Mouse (Mus musculus) cerebellum, adult 9-10 months (tissue): Measurements from ENCODE around the gene Syde2.

Source experiments
- DNase-seq: peaks from one replicate; pipeline ENCODE4 v3.0.0; 2022

Syde2 gene

DNA sequence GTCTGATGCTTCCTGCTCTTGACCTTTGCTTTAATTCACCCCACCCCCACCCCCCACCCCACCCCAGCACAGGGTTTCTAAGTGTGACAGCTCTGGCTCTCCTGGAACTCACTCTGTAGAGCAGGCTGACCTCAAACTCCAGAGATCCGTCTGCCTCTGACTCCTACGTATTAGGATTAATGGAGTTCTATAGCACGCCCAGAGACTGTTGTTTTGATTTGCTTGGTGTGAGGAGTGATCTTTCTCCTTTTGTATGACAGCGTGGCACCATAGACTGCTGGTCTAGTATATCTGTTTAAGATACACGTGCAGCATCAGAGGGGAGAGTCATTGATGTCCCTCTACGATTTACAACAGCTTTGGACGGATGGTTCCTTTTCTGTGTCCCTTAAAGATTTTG, 25.8 kb downstream of the Syde2 start:
- no peak for DNase-seq

DNA sequence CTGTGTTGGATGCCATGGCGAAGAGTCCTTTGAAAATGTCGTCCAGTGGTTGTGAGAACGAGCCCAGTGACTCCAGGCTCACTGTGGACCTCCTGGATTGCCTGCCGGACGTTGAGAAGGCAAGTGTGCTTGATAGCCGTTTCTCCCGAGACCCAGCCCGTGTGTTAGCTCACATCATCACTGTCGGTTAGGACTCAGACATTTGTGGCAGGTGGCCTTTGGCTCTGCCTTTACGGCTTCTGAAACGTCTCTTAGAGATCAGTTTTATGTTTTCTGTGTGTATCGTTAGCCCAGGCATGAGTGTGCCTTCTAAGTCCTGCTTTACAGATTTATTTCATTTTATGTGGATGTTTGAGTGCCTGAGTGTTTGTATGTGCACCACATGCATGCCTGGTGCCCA, 26.7 kb downstream of the Syde2 start:
- DNase-seq, result no peak

- no peak for DNase-seq
These were observed 29.3 kb downstream of the Syde2 start for GRCm38 (mm10) chr3:146016979-146017378.

DNA sequence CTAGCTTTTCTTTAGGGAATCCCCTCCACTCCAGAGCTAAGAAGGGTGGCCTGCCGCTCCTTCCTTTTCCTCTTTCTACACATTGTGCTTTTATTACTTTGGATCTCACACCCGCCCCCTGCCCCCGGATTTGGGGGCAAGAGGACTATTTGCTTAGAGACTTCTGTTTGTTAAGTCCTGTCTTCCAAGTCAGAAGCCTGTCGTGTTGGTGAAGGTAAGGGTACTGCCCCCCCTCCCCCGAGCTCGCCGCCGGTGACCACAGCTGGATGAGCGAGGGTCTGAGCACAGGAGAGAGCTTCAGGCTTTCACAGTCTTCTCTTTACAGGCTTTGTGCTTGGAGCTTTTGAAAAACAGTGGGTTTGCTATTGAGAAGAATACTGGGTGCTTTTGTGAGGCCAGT, 29.9 kb downstream of the Syde2 start:
- no peak for DNase-seq

- DNase-seq, result no peak
These were observed 34.6 kb downstream of the Syde2 start for GRCm38 (mm10) chr3:146022232-146022631.

- no peak for DNase-seq
These were observed 37.1 kb downstream of the Syde2 start for GRCm38 (mm10) chr3:146024746-146025145.

GRCm38 (mm10) chr3:146025499-146025898, 37.8 kb downstream of the Syde2 start:
- DNase-seq, result no peak

DNA sequence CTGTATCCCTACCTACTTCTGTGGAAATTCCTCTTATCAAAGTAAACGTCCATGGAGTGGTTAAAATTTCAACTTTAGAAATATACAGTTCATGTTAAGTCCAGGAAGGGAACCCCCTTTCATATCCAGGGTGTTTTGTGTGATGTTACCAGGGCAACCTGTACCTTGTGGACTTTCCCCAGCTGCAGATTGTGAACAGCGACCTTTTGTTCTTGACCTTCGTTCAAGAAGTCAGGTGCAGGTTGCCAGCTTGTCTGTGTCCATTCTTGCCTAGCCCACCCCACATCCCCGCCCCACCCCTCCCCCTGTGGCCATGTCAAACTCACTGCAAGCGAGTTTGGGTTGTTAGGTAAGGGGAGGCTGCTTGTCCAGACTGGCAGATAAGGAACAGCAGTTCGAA, 39.4 kb downstream of the Syde2 start:
- DNase-seq, result no peak

DNA sequence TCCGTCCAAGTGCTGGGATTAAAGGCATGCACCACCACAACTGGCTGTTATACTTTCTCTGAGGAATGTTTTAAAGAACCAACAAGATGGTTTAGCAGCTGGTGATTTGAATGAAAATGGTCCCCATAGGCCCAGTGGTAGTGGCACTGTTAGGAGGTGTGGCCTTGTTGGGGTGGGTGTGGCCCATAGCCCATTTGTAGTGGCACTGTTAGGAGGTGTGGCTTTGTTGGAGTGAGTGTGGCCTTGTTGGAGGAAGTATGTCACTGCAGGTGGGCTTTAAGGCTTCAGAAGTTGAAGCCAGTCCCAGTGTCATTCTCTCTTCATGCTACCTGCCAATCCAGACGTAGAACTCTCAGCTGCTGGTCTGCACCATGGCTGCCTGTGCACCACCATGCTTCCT, 40.7 kb downstream of the Syde2 start:
- DNase-seq, result no peak

DNA sequence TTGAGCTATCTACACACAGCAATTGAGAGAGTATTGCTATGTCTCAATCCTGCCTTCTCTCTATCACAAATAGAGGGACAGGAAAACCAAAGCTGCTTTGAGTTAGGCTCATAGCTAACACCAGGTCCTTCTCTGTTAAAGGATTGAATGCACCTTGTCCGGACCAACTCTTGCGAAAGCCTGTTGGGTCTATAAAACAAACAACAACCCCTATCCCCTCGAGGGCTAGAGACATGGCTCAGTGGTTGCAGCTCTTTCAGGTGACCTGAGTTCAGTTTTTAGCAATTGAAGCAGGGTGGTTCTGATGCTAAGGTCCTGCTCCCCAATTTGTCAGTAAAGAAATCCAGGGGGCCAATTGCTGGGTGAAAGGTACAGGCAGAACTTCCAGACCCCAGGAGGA, 41.6 kb downstream of the Syde2 start:
- DNase-seq, result no peak

DNA sequence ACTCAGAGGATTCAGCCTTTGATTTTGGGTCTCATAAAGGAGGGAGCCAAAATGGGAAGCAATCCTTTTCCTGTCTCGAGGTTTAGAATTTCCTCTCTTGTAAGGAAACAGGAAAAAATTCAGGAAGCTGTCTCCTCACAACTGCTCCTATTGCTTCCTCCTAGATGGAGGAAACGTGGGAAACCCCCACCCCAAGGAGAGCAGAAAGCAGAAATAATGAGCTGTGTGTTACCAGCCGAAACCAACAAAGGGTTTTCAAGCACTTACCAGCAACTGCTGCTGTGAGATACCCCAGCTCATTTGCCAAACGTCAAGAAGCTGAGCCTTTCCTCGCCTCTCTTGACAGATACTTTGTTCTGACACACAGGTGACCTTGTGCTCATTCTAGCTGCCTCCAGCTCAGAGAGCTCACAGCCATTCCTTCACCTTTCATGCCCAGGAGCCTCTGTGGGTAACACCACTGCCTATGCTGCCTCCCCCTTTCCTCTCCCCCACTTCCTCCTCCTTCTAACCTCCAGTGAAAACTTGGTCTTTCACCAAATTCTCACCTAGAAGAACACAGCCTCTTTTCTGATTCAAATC, 42.7 kb downstream of the Syde2 start:
- DNase-seq, result no peak

GRCm38 (mm10) chr3:146032976-146033375, 45.3 kb downstream of the Syde2 start:
- no peak for DNase-seq

DNA sequence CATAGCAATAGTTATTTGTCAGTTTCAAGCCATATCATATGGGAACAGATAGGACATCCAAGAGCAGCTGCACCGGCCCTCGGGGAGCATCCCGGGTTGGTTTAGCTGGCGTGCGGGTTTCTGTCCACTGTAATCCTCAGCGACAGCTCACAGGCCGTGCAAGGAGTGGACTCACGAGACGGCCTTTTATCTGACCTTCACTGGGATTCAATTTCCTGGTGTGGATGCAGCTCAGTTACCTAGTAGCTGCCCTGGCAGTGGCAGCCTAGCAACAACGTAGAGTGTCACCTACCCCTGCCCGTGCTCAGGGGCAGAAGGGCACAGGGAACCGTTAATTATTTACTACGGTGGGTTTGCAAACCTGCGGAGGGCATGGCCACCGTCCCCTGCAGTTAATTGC, 50.2 kb downstream of the Syde2 start:
- DNase-seq, result no peak

GRCm38 (mm10) chr3:146039132-146039903, 51.6 kb downstream of the Syde2 start:
- DNase-seq, result no peak

- no peak for DNase-seq
These were observed 53.7 kb downstream of the Syde2 start for GRCm38 (mm10) chr3:146041382-146041781.

GRCm38 (mm10) chr3:146044977-146045376, 57.3 kb downstream of the Syde2 start:
- DNase-seq, result no peak

DNA sequence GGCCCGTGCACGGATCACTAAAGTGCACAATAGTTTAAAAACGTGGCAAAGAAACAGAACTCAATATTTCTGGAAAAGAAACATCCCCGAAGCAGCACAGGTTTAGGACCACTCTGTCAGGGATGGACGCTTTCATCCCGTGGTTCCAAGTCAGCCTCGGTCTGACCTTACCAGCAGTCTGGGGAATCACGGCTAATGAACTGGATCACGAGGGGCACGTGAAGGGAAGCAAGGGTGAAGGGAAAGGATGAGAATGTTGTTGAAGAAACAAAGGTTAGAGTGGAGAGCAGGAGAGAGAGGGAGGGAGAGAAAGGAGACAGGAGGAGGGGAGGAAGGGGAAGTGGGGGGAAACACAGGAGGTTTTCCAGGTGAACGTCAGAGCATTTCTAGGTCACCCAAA, 58.4 kb downstream of the Syde2 start:
- no peak for DNase-seq

DNA sequence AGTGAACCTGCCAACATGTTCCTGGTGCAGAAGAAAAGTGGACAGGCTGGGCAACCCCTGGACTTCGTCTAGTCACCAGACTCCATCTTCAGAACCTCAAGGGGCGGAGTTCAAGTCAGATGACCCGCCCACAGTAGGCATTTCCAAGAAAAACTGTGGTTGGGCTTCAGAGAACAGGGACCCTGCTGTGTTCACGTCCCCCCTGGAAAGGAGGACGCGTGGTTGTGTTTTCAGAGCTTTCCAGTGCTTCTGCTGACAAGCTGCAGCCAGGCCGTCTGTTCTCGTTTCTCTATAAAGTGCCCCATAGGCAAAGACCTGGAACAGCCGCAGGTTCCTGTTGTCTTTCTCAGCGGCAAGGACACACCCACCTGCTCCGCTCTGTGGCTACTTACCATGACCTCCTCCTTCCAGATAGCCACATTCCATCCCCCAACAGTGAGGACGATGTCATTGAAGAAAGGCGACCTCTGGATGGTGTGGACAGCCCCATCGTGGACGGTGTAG, 60.1 kb downstream of the Syde2 start:
- DNase-seq, result no peak

GRCm38 (mm10) chr3:146049951-146050350, 62.3 kb downstream of the Syde2 start:
- DNase-seq, result no peak

DNA sequence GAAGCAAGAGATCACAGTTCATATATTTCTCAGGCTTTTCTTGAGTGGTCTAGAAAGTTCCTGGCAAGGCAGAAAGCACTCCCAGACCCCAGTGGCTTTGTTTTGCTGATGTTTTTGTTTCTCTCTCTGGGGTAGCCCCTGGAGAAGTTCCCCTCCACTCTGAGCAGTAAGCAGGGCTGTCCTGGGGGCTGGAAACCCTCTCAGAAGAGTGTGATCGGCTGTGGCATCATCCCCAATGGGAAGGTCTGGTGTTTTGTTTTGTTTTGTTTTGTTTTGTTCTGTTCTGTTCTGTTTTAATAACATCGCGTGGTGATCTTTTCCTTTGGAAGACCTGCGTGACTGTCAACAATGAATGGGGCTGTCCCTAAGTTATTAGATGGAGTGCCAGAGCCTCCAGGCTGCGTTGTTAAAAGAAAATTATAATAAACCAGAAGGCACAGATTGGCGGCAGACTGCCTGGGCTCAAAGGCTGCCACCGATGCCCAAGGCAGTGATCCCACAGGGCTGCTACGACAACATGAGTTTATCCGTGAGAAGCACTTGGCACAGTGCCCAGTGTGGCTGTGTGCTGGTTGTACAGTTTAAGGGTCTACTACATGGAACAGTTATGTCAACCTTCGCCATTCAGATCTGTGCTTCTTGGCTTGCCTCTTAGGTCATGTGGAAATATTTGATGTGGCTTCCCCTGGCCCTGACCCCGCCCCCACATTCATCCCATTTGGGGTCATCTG, 63.8 kb downstream of the Syde2 start:
- no peak for DNase-seq

- no peak for DNase-seq
These were observed 65.6 kb downstream of the Syde2 start for GRCm38 (mm10) chr3:146053082-146053814.

GRCm38 (mm10) chr3:146053873-146054272, 66.2 kb downstream of the Syde2 start:
- DNase-seq, result no peak

DNA sequence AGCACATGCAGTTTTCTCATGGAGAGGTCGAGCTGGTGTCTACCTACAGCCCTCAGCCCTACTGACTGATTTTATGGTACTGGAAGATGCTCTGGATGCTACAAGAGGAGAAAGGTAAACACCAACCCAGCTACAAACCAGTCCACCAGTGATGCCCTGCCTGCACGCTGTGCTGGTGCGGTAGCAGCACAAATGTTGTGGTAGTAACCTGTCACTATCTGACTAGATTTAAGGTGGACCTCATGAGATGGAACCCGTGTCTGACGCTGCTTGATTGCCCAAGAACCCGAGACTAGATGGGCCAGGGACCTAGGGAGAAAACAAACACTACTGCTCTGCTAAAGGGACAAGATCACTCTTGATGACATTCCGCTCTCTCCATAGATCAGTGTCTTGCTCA, 69.5 kb downstream of the Syde2 start:
- no peak for DNase-seq
